Mouse (Mus musculus): ENCODE measurements at regions not wholly inside any gene's neighbourhood (a gene's known extent, or its start where the extent isn't known, plus 50 kb on each side); places are given as distances from the start of the nearest gene placed in this dataset.
A peak's percentile ranks its signal among the peaks of the same experiment; 100 is the strongest.

GRCm38 (mm10) chr12:70631281-70631680 is 178.4 kb downstream of the Tmx1 start:
- peak; percentile 73 for DNase-seq

- peak; percentile 83 for DNase-seq
Observed at GRCm38 (mm10) chr12:70633194-70633593, 180.3 kb downstream of the Tmx1 start.

DNA sequence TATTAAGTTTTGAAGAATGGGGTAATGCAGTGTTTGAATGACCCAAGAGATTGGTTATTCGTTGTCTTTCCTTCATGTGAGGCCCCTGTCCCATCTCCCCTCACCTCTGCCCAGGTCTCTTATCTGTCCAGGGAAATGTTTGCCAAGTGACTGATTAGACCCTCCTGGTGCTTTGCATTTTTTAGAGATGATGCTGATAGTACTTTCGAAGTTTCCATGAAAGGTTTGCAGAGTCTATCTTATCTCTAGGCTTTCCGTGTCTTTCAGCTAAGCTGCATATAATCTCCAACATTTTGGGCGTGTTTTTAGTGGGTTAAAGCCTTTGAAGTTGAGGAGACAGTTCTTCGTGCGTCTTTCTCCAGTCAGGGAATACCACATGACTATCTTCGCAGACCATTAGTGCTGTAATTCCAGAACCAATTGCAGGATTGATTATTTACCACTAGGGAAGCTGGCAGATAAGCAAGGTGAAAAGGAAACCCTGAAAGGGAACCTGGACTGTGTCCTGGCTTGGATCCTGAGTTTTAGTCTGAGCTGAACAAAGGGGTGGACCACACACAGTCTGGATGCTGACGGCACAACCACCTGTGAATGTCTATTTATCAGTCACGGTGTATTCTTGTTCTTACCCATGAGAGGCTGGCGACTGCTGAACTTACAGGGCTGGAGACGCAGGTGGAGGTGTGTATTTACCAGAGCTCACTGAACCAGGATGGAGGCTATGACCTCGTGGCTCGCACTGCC is 180.9 kb downstream of the Tmx1 start:
- peak; percentile 61 for DNase-seq

- DNase-seq = peak; percentile 53
Observed at GRCm38 (mm10) chr12:70635997-70636396, 183.1 kb downstream of the Tmx1 start.

DNA sequence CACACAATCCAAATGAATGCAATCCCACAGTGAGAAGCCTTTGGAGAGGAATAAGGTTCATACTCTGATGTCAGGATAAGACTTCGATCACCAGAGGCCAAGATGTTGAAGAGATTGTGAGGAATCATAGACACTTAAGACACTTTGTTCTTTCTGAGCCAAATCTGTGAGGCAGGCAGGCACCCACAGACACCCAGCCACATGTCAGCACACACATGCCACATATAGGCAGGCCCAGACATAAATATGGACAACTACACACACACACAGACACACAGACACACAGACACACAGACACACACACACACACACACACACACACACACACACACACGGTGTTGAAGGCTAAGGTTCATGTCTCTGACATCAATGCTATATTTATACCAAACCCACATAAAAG is 185.1 kb upstream of the Frmd6 start:
- peak; percentile 83 for DNase-seq

- peak; percentile 55 for DNase-seq
Observed at GRCm38 (mm10) chr12:70644910-70645309, 180.4 kb upstream of the Frmd6 start.

GRCm38 (mm10) chr12:70645407-70645806 is 179.9 kb upstream of the Frmd6 start:
- DNase-seq = no peak

- DNase-seq = peak; percentile 95
Observed at GRCm38 (mm10) chr12:70647516-70647915, 177.8 kb upstream of the Frmd6 start.

DNA sequence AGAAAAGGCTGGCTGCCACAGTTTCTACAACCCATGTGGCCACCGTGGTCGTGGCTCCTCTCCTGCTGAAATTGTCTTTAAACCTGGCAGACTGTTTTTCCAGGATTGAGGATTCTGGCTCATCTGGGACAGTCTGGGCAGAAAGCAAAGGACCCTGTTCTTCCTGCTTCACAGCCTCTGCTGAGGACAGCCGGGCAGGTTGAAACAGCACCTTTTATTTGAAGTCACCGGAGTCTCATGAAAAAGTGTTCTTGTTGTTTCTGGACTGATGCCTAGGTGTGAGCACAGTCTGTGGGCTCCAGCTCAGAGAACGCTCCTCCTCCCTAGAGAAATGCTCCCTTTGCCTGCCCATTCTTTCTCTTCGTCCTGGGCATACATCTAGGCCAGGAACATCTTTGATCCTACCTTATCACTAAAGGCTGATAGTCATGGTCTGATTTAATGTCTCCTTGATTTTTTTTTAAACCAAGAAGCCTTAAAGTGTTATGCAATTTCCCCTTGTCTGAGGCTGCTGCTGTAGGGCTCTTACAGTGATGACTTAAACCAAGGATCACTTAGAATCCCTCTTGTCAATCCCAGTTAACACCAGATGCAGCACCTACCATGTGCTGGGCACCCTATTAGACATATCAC is 177.0 kb upstream of the Frmd6 start:
- peak; percentile 93 for DNase-seq

- peak; percentile 93 for DNase-seq
Observed at GRCm38 (mm10) chr12:70648812-70649188, 176.5 kb upstream of the Frmd6 start.

DNA sequence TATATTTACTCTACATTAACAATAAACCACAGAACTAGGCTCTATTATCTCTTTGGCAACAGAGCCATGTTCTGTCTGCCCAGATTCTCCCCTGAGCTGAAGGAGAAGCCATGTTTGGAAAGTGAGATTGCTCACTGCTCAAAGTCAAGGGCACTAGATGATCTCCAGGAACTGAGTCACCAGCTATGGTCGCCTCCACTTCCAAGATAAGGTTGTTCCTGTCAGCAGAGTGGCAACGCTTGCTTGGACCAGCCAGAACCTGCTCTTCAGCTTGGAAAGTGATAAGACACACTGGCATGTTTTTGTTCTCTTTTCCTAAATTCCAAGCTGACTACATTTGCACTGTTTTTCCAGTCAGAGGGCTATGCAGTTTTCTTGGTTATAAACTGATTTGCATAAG is 175.6 kb upstream of the Frmd6 start:
- peak; percentile 97 for DNase-seq

- no peak for DNase-seq
Observed at GRCm38 (mm10) chr12:70650470-70650869, 174.8 kb upstream of the Frmd6 start.

- DNase-seq = peak; percentile 72
Observed at GRCm38 (mm10) chr12:70652751-70653150, 172.6 kb upstream of the Frmd6 start.

DNA sequence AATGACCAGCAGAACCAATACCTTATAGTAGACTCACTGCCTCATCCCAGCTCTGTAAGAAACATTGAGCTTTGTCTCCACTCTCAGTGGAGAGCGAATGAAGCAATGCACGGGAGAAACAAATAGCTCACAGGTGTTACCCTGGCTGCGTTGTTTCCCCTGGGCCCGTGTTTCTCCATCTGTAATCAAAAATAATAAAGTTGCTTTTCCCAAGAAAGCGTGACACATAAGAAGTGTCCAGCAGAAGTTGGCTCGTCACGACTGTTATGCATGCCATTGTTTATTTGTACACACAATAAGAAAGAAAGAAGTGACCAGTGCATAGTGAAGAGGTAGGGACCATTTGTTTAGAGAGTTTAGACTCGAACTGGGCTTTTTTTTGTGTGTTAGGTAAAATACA is 171.3 kb upstream of the Frmd6 start:
- peak; percentile 93 for DNase-seq

DNA sequence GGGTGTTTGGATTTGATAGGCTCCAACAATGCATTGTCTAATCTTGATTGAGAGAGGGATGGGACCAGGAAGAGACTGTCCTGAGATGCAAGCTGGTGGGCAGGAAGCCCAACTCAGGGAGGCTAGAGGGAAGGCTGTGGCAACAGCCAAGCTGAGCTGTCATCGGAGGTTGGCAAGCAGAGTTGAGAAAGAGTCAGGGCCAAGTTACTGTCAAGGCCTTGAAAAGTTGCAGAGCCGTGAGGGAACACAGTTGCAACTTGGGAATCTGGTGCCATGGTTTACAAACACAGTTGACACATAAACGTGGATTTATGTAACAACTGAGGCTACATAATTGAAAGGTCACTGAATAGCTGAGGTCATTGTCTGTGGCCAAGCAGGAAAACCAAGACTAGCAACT is 170.8 kb upstream of the Frmd6 start:
- DNase-seq = peak; percentile 99

DNA sequence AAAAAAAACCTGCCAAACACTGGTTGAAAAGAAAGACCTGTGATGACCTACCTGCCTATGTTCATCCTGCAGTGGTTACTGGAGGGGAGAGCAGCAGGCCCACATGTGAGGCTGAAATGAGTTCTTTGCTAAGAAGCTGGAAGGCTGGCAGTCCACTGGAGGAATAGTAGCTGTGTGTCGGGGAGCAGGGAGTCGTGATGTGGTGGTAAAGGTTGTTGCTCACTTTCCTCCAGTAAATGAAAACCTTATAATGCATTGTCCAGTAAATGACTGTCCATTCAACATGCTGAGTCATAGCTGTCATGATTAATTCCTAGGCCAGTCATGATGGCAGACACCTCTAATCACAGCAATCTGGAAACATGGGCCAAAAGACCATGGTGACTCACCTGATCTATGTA is 169.9 kb upstream of the Frmd6 start:
- DNase-seq = peak; percentile 79

DNA sequence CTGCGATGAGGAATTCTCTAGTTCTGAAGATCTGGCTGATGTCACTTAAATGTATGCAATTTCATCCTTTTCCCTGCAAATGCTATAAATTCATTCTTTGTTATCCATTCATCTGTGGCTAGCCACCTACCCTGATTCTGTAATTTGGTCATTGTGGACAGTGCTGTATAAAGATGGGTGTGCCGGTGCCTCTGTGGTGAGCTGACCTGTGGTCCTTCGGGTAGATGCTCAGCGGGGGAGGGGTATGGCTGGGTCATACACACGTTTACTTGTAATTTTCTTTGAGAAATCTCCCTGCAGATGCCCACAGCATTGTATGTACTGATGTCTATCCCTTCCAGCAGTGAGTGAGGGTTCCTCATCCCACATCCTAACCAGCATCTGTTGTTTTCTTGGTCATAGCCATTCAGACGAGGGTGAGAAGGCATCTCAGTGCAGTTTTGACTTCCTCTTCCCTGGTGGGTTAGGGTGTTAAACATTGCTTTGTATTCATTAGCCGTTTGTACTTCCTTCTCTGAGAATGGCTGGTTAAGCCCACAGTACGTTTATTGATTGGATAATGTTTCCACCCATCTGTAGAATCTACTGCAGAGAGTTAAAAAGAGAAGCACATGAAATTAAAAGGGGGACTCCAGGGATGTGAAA is 169.3 kb upstream of the Frmd6 start:
- DNase-seq = peak; percentile 61

DNA sequence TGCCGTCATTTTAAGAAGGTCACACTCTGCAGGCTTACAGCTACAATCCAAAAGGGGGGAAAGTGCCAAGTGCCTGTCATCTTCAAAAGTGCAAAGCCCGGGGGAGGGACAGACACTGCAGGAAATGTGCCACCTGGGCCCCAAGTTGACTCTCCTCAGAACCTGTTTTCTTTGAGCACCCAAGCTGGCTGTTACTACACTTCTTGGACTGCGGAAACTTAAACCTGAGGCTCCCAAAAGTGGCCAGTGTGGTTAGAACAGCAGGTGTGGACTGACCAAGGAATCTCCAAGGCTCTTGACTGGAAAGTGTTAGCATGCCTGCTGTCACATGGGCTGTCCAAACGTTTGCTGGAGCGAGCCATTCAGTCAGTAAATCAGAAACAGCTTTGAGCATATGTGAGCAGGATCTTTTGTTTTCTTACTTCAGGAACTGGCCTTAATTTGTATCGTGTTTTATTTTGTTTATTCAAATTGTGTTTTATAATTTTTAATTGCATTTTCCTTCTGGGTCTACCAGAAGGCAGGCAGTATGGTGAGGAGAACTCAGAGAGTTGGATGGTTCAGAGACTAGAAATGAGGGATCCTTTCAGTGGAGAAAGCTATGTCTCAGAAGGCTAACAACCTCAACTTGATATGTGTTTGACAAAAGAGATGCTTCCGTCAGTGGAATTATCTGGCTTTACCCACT is 168.4 kb upstream of the Frmd6 start:
- peak; percentile 95 for DNase-seq

DNA sequence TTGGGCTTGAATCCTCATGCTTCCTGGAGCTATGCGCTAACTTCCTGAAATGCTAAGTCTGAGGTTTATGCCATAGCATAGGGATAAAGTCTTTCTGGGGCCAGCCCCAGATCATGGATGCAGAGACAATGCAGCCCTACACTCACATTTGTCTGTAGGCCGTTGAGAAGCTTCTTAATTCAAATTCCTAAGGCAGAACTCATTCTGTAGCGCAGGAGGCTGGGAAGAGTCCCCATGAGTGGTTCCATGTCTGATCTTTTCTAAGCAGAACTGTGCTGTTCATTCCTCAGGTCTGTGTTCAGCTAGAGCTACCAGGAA is 167.9 kb upstream of the Frmd6 start:
- peak; percentile 54 for DNase-seq

DNA sequence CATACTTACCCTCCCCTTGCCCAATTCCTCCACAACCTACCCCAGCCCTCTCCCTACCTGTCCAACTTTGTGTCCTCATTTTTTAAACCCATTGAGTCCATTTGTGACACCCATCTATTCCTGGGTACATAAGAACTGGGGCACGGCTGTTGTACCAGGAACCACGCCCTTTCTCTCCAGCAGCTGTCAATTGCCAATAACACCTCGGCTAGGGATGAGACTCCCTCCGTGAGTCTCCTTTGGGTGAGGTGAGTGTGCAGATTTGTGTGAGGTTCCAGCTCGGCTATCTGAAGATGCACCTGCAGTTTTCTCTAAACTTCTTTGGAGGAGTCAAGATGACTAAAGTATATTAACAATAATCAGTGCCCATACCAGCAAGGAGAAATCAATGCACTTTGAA is 167.2 kb upstream of the Frmd6 start:
- DNase-seq = peak; percentile 61

GRCm38 (mm10) chr12:70660388-70660787 is 164.9 kb upstream of the Frmd6 start:
- DNase-seq = peak; percentile 61

- DNase-seq = peak; percentile 81
Observed at GRCm38 (mm10) chr12:70668158-70668557, 157.2 kb upstream of the Frmd6 start.

DNA sequence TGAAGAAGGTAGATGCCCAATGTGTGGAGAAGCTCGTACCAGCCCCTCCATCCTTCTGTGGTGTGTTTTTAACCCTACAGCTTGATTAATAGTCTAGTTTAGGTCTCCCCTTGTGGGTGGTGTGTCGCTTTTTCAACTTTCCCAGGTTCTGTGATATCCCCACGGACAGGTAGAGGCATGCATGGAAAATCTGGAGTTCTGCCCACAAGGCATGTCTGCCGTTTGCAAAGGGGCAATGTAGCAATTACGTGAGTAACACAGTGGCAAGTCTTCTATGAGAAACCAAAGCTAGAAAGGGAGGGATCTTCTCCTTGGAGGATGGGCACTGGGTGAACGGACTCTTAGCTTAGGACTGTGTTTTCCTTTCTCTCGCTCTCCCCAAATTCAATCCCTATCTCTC is 153.2 kb upstream of the Frmd6 start:
- peak; percentile 75 for DNase-seq

DNA sequence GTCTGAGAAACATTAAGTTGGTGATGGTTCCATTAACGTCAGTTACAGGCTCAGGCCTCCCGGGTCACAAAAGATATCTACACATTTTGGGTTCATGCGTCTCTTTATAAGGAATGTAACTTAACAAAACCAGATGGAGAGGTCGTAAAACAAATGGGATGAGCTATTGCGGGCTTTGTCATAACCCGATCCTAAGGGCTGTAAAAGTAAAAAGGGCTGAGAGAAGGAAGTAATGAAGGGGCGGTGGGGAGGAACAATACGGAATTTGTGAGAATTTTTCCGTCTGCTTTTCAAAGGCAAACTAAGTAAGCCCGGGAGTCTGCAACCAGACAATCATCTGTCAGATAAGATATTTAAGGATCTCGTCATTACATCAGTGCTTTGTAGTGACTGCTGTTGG is 152.1 kb upstream of the Frmd6 start:
- peak; percentile 9 for DNase-seq
